Mouse (Mus musculus) thymus, postnatal 0 days (tissue): Measurements from ENCODE around the gene Dapk3. TPM values are rescaled to one million over a fixed set of nuclear protein-coding genes. Genes with fewer than 3 reads are reported as not detected.
"Not testable (repeated sequence)": the region's sequence is repeated elsewhere in the genome, so short reads cannot be mapped to it uniquely, and the experiment has no call there.

Experiments
- DNase-seq: peaks from one replicate; pipeline ENCODE4 v3.0.0-alpha.2; 2015; ENCODE audit warnings: low spot score
- polyA plus RNA-seq: library from polyadenylated mRNA; unstranded; fragments of >200 nt; fragmentation: Nextera tagmentation; extraction: Ambion mirVana; gene quantifications from 2 replicates; pipeline ENCODE4 v1.2.1, GENCODE M21; 2015

Gene Dapk3
- polyA plus RNA-seq, 1 experiment from 2014 or later = 54.1 TPM

- DNase-seq = no peak
Observed at GRCm38 (mm10) chr10:81177958-81178712, 4.7 kb upstream of the Dapk3 start.

DNA sequence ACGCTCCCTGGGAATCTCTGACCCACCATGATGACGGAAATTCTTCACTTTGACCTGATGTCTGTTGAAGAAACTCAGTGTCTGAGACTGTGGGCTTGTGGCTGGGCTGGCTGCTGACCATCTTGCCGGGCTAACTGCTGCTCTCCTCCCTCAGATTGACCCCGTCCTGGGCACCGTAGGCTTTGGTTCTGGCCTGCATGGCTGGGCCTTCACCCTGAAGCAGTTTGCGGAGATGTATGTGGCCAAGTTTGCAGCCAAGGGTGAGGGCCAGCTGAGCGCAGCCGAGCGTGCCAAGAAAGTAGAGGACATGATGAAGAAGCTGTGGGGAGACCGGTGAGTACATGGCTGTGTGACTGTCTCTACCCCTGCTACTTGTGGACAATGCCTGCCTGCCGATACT lies 3.9 kb upstream of the Dapk3 start:
- no peak for DNase-seq

DNA sequence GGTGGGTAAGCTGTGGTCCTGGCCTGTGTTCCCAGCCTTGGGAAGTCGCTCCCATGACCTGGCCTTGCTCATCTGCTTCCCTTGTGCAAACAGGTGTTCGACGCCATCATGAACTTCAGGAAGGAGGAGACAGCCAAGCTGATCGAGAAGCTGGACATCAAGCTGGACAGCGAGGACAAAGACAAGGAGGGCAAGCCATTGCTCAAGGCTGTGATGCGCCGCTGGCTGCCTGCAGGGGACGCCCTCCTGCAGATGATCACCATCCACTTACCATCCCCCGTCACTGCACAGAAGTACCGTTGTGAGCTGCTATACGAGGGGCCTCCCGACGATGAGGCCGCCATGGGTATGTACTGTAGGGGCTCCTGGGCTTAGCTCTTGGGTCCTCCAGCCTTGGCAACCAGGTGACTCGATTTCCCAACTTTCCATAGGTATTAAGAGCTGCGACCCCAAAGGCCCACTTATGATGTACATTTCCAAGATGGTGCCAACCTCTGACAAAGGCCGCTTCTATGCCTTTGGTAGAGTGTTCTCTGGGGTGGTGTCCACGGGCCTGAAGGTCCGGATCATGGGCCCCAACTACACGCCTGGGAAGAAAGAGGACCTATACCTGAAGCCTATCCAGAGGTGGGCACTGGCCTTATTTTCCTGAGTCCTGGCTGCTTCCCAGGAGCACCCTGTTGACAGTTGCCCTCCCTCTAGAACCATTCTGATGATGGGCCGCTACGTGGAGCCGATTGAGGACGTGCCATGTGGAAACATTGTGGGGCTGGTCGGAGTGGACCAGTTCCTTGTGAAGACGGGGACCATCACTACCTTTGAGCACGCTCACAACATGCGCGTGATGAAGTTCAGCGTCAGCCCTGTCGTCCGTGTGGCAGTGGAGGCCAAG lies 3.1 kb upstream of the Dapk3 start:
- DNase-seq = no peak

DNA sequence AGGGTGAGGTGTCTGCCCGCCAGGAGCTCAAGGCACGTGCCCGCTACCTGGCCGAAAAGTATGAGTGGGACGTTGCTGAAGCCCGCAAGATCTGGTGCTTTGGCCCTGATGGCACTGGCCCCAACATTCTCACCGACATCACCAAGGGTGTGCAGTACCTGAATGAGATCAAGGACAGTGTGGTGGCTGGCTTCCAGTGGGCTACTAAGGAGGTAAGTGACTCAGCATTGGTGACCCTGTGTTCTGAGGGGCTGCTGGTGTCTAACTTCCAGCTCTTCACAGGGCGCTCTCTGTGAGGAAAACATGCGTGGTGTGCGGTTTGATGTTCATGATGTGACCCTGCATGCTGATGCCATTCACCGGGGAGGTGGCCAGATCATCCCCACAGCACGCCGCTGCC lies 1.9 kb upstream of the Dapk3 start:
- DNase-seq = no peak

GRCm38 (mm10) chr10:81181860-81182259 lies 945 bp upstream of the Dapk3 start:
- DNase-seq = not testable (repeated sequence)

DNA sequence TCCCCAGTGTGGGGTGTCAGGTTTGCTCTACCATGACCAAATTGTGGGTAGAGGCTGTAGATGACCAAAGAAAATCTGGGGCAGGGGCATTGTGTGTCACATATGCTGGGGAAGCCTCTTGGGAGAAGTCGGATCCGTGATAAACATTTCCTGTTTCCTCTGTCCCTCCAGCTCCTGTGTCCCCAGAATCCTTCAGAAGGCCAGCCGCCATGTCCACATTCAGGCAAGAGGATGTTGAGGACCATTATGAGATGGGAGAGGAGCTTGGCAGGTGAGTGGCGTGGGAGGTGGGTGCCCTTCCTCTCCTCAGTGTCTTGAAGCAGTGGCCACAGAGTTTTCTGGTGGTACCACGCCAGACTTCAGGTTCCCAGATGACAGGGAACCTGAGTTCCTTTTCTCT lies 1.0 kb downstream of the Dapk3 start, which contains the start of gene 4930442H23Rik:
TSS of gene 4930442H23Rik (minus strand) at position 45 of the 400 bp plus-strand sequence.
- no peak for DNase-seq

- no peak for DNase-seq
Observed at GRCm38 (mm10) chr10:81184765-81185164, 2.0 kb downstream of the Dapk3 start.

DNA sequence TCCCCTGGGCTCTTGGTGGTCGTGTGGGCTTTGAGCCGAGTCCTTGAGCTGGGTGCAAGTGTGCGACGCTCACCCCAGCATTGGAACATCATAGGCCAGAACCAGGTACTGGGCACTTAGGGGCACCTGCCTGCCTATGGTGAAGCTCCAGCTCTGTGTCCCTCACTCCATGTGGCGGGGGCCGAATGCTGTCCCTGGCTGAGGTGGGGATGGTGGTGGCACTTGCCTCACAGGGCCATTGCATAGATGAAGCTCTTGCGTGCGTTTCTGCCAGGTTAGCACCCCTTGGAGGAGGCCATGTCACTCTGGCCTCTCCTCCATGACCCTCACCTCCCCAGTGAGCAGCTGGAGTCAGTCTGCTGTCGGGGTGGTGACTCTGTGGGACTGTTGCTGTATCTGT lies 4.4 kb downstream of the Dapk3 start:
- no peak for DNase-seq

DNA sequence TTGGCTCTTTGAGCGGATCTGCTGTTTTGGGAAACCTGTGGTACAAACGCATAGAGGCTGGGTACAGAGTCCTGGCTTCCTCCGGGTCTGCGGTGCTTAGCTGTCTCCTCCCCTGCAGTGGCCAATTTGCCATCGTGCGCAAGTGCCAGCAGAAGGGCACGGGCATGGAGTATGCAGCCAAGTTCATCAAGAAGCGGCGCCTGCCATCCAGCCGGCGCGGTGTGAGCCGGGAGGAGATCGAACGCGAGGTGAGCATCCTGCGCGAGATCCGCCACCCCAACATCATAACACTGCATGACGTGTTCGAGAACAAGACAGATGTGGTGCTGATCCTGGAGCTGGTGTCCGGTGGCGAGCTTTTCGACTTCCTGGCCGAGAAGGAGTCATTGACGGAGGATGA lies 7.0 kb downstream of the Dapk3 start:
- DNase-seq = no peak

DNA sequence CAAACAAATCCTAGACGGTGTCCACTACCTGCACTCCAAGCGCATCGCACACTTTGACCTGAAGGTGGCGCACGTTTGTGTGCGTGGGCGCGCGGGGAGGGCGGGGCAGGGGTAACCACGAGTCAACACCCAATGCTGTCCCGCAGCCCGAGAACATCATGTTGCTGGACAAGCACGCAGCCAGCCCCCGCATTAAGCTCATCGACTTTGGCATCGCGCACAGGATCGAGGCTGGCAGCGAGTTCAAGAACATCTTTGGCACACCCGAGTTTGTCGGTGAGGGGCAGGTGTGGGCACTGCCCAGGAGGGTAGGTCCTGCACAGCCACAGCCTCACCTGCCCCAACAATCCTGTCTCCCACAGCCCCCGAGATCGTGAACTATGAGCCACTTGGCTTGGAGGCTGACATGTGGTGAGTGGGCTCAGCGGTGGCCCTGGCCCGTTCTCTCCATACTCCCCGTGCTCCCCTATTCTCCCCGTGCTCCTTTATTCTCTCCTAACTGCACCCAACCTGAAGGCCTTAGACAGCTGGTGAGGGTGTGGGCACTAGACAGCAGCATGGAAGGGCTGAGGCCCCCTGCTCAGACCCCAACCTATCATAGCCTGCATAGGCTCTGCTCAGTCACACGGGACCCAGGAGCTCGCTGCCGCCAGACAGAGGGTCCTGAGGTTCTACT lies 7.6 kb downstream of the Dapk3 start:
- peak; percentile 40 for DNase-seq

DNA sequence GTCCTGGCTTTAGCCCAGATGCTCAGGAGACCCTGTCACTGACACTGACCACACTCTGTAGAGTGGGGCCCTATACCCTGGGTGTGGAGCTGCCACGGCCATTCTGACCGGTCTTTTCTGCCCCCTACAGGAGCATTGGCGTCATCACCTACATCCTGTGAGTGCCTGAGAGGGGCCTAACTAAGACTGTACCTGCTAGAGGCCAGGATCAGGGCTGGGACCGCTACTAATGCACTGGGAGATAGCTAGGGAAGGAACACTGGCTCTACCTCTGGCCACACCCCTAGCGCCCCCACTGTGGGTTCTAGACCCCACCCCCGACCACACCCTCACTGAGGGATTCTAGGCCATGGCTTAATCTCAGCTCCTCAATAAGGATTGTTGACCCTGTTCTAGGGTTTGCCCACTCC lies 8.1 kb downstream of the Dapk3 start:
- no peak for DNase-seq

GRCm38 (mm10) chr10:81191342-81191982 lies 8.7 kb downstream of the Dapk3 start:
- no peak for DNase-seq

DNA sequence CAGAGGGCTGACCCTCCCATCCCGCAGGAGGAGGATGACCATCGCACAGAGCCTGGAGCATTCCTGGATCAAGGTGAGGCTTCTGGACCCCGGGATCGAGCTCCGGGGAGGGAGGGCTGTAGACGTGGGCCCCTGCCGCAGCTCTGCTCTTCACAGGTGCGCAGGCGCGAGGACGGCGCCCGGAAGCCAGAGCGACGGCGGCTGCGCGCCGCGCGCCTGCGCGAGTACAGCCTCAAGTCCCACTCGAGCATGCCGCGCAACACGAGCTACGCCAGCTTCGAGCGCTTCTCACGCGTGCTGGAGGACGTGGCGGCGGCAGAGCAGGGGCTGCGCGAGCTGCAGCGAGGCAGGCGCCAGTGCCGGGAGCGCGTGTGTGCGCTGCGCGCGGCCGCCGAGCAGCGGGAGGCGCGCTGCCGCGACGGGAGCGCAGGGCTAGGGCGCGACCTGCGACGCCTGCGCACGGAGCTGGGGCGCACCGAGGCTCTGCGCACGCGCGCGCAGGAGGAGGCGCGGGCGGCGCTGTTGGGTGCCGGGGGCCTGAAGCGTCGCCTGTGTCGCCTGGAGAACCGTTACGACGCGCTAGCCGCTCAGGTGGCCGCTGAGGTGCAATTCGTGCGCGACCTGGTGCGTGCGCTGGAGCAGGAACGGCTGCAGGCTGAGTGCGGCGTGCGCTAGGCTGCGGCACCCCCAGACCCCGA lies 9.6 kb downstream of the Dapk3 start:
- peak; percentile 93 for DNase-seq

GRCm38 (mm10) chr10:81192968-81193501 lies 10.2 kb downstream of the Dapk3 start:
- no peak for DNase-seq

- DNase-seq = peak; percentile 60
Observed at GRCm38 (mm10) chr10:81193991-81194774, 11.4 kb downstream of the Dapk3 start.

GRCm38 (mm10) chr10:81195300-81195699 lies 12.5 kb downstream of the Dapk3 start:
- DNase-seq = no peak

DNA sequence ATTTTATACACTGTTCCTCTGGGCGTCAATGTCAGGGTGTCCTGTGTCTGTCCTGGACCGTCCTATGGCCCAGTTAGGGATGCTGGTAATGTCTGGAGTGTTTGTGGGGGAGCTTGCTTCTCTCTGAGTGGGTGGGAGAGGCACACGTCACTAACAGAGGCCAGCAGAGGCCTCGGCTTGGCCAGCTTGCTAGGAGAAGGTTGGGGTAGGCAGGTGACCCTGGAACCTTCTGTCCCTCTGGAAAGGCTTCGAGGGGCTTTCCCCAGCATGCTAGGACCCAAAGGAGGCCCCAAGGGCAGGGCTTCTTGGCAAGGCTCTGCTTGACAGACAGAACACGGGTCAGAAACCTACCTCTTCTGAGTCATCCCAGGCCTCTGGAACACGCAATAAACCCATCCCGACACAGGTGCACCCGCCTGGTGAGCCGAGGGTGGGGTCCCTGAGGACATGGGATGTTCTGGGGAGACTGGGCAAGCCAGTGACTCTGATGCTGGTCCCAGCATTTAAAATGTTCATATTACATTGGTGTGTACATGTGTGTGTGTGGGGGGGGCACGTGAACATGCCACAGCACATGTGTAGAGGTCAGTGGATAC lies 13.8 kb downstream of the Dapk3 start:
- no peak for DNase-seq

GRCm38 (mm10) chr10:81197305-81197704 lies 14.5 kb downstream of the Dapk3 start:
- no peak for DNase-seq

GRCm38 (mm10) chr10:81198230-81198629 lies 15.4 kb downstream of the Dapk3 start:
- peak; percentile 75 for DNase-seq
